Mouse (Mus musculus): ENCODE measurements around the gene Rnf43.

DNA sequence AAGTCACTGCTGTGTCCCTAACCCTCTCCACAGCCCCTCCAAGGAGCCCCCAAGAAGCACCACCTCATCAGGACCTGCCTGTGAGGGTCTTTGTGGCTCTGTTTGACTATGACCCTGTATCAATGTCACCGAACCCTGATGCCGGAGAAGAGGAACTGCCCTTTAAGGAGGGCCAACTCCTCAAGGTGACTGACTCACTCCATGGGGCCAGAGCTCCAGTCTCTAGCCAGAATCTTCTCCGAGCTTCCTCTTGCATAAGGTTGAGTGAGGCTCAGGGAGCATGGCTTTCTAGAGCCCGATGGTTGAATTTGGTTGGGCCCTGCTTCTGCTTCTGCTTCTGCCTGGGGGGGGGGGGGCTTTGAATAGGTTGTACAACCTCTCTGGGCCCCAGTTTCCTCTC is 116.9 kb downstream of the Rnf43 start:
- TF ChIP-seq GATA1 (IDR thresholded peaks at IDR 0.05; ENCODE audit: low read length) (no peak), TAL1 (IDR thresholded peaks at IDR 0.05; ENCODE audit: low read length) (no peak)
